Mouse (Mus musculus) forebrain, embryonic 10.5 days (tissue): ENCODE results near the gene Pcbp2. TPM values are rescaled to one million over a fixed set of nuclear protein-coding genes. Genes with fewer than 3 reads are reported as not detected.

ENCODE experiments used
- DNase-seq: peaks from one replicate; pipeline ENCODE4 v3.0.0-alpha.2; 2017; ENCODE audit warnings: low spot score; ENCODE audit errors: extremely low spot score
- H3K27ac ChIP-seq: fragments of 300-500 bp; sonication (generic); 2 replicates; pipeline ENCODE4 v1.5.1; 2016; ENCODE audit warnings: mild to moderate bottlenecking
- H3K27me3 ChIP-seq: fragments of 300-500 bp; sonication (generic); 2 replicates; pipeline ENCODE4 v1.6.1; 2016; ENCODE audit warnings: mild to moderate bottlenecking; ENCODE audit not compliant: poor library complexity, severe bottlenecking
- H3K36me3 ChIP-seq: fragments of 300-500 bp; sonication (generic); replicated peaks from 2 replicates; pipeline ENCODE4 v1.6.1; 2016; ENCODE audit warnings: mild to moderate bottlenecking, moderate library complexity
- H3K4me1 ChIP-seq: fragments of 300-500 bp; sonication (generic); 2 replicates; pipeline ENCODE4 v1.6.1; 2016
- H3K4me3 ChIP-seq: fragments of 300-500 bp; sonication (generic); 2 replicates; pipeline ENCODE4 v1.5.1; 2016; ENCODE audit warnings: mild to moderate bottlenecking, moderate library complexity
- H3K9me3 ChIP-seq: fragments of 300-500 bp; sonication (generic); 2 replicates; pipeline ENCODE4 v1.6.1; 2016; ENCODE audit warnings: mild to moderate bottlenecking, moderate library complexity
- WGBS: fragments of 180-500 bp; shearing (Covaris S2); methylation state at CpG from one replicate; pipeline ENCODE4 v1.1.7; 2016; 5-methylcytosine and 5-hydroxymethylcytosine counted together
- polyA plus RNA-seq: library from polyadenylated mRNA; unstranded; fragments of >200 nt; fragmentation: Nextera tagmentation; extraction: Ambion mirVana; gene quantifications from 2 replicates; pipeline ENCODE4 v1.2.1, GENCODE M21; 2016

Gene Pcbp2
- polyA plus RNA-seq, 1 experiment from 2014 or later, result 217 TPM

DNA sequence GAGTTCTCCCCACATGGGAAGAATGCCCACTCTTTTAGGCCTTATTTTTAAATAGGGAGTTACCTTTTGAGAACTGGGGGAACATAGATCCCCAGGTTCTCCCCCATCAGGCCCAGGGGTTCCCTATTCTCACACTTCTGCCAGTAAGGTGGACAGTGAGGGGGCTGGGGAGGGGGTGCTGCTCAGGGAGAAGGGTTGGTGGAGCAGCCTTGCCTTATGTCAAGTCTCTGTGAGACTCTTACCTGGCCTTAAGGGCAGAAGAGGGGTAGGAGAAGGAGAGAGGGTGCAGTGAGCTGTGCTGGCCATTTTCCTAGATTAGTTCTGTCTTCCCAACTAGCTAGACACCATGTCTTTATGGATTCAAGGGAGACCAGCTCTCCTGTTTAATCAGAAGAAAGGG, 42.1 kb downstream of the Pcbp2 start:
- peak overlapping the region; percentile 72 for H3K4me3 ChIP-seq
- H3K27ac ChIP-seq, result peak overlapping the region; percentile 89
- peaks cover 7% of the 10 kb centered on the region for H3K36me3 ChIP-seq
- DNase-seq, result no peak
- H3K27me3 ChIP-seq, result no peaks in the 10 kb centered on the region
- H3K9me3 ChIP-seq, result no peaks in the 10 kb centered on the region
- H3K4me1 ChIP-seq, result peaks cover 70% of the 10 kb centered on the region

DNA sequence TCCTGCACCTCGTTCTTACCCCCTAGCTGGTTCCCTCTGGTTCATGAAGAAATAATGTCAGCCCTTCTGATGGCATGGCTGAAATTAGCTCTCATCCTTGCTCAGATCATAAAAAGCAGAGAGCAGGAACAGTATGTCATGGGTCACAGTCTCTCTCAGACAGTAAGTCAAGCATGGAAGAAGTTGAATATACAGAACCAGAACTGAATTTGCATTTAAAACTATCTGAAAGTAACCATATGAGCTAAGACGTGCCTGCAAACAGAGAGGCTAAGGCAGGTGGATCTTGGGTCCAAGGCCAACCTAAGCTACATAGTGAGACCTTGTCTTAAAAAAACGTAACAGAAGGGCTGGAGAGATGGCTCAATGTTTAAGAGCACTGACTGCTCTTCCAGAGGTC, 42.7 kb downstream of the Pcbp2 start:
- Histone ChIP-seq H3K36me3 (peaks cover 4% of the 10 kb centered on the region), H3K27me3 (no peaks in the 10 kb centered on the region), H3K4me3 (no peak overlapping the region), H3K27ac (no peak overlapping the region), H3K9me3 (no peaks in the 10 kb centered on the region), H3K4me1 (peaks cover 71% of the 10 kb centered on the region)
- no peak for DNase-seq
- 80% methylated on average over 3 of the region's 3 CpGs for WGBS

DNA sequence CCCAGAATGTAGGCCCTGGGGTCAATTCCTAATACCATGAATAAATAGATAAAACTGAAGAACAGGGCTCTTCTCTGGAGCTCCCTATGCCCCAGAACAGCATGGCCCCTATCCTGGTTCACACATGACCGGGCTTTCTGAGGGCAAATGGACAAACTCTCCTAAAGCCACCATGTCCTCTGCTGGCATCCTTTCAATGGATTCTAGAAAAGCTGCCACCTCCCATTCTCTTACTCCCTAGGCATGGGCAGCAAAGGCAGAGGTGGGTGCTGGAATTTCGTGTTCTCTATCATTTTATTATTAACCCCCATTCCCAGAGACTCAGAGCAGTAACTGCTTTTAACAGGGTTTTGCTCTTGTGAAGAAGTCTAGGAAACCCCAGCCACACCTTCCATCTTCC, 44.9 kb downstream of the Pcbp2 start:
- no peak for DNase-seq
- no peak overlapping the region for H3K27ac ChIP-seq
- peaks cover 77% of the 10 kb centered on the region for H3K4me1 ChIP-seq
- peak overlapping the region; percentile 79; the same call in 1 of the 2 replicates for H3K4me3 ChIP-seq
- peaks cover 5% of the 10 kb centered on the region for H3K36me3 ChIP-seq
- WGBS, result 92% methylated on average over 2 of the region's 2 CpGs
- no peaks in the 10 kb centered on the region for H3K9me3 ChIP-seq
- H3K27me3 ChIP-seq, result no peaks in the 10 kb centered on the region

DNA sequence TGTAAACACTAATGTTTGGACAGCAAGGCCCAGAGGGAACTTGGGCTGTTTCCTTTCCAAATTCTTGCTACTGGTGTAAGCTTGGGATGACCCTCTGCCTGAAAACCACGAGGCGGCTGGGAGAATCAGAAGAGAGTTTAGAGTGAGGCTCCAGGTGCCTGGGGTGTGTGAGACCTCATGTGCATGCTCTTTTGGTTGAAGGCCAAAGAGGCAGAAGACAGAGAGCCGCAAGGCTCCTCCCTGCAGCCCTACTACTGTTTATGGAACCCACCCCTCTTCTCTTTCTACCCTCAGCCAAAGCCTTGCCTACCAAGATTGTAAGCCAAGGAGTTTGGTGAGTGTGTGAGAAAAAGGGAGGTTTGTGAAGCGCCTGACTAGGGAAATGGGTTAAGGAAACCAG, 45.5 kb downstream of the Pcbp2 start:
- WGBS, result 53% methylated on average over 4 of the region's 4 CpGs
- Histone ChIP-seq H3K36me3 (peaks cover 10% of the 10 kb centered on the region), H3K4me3 (peak overlapping the region; percentile 79), H3K4me1 (peaks cover 74% of the 10 kb centered on the region), H3K27ac (peak overlapping the region; percentile 99), H3K27me3 (no peaks in the 10 kb centered on the region), H3K9me3 (no peaks in the 10 kb centered on the region)
- DNase-seq, result no peak

DNA sequence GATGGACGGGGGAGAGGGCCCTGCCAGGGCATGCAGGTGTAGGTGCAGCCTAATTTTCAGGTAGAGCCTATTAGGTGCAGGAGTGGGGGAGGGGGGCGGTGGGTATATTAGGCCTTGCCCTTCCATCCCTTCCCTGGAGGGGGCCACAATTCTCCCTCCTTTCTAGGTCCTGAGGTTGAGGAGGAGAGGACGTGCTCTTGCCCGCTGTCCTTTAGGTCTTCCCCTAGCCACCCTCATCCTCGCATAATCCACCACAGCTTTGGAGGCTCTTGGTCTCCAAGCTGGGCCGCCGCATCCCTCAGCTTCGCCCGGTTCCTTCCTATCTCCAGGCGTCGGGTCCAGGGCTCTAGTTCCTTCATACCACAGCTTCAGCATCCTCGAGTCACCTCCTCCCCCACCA, 46.0 kb downstream of the Pcbp2 start:
- WGBS, result 1% methylated on average over 12 of the region's 12 CpGs
- no peak for DNase-seq
- no peaks in the 10 kb centered on the region for H3K9me3 ChIP-seq
- peaks cover 15% of the 10 kb centered on the region for H3K36me3 ChIP-seq
- H3K4me1 ChIP-seq, result peaks cover 69% of the 10 kb centered on the region
- peak overlapping the region; percentile 99 for H3K27ac ChIP-seq
- peak overlapping the region; percentile 79 for H3K4me3 ChIP-seq
- H3K27me3 ChIP-seq, result no peaks in the 10 kb centered on the region

DNA sequence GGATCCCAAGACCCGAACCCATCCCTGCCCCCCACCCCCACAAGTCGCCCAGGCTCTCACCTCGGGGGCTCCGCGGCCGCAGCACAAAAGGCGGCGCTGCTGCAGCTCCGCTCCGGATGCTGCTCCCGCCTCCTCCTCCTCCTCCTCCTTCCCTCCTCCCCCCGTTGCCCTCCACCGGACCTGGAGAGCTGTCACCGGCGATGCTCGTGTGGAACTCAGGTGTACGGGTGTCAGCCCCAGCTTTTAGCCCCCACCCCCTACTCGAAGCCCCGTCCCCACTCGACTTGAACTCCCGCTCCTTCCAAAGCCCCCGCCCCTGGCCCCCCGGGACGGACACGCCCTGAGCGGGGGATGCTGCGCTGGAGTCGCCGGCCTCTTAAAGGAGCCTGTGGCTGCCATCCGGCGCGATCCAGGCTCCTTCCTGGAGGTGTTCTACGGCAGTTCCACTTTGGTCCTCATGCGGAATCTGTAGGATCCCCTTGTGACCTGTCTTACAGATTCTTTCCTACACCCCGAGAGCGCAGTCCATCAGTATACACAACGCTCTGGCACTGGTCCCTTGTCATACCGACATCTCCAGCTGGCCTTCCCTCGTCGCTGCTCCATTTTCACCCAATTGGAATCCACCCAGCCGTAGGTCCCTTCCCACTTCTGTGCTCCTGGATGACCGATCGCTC, 46.5 kb downstream of the Pcbp2 start, which contains the start of gene Map3k12:
Gene Map3k12, minus strand, starts transcription at position 337 of the 677 bp plus-strand sequence.
- H3K27me3 ChIP-seq, result no peaks in the 10 kb centered on the region
- H3K4me1 ChIP-seq, result peaks cover 63% of the 10 kb centered on the region
- under 1% methylated on average over 43 of the region's 43 CpGs for WGBS
- H3K36me3 ChIP-seq, result peaks cover 21% of the 10 kb centered on the region
- peak; percentile 81 for DNase-seq
- H3K27ac ChIP-seq, result peak within 1 kb of the TSS; percentile 99
- H3K9me3 ChIP-seq, result no peaks in the 10 kb centered on the region
- H3K4me3 ChIP-seq, result peak within 1 kb of the TSS; percentile 79

DNA sequence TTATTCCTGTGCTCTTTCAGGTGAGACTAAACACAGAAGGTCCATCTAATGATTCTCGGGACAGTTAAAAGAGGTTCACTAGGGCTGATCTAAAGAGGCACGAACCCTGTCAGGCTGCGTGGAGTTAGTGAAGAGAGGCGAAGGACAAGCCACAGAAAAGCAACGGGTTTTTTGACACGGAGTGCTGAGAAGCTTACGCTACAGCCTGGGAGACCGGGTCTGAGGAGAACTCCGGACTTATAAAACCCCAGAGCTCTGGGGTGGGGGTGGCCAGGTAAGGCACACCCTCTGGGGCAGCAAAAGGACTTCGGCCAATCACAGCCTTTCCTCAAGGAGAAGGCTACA, 47.3 kb downstream of the Pcbp2 start:
- under 1% methylated on average over 10 of the region's 10 CpGs for WGBS
- no peak for DNase-seq
- H3K4me3 ChIP-seq, result peak overlapping the region; percentile 79

DNA sequence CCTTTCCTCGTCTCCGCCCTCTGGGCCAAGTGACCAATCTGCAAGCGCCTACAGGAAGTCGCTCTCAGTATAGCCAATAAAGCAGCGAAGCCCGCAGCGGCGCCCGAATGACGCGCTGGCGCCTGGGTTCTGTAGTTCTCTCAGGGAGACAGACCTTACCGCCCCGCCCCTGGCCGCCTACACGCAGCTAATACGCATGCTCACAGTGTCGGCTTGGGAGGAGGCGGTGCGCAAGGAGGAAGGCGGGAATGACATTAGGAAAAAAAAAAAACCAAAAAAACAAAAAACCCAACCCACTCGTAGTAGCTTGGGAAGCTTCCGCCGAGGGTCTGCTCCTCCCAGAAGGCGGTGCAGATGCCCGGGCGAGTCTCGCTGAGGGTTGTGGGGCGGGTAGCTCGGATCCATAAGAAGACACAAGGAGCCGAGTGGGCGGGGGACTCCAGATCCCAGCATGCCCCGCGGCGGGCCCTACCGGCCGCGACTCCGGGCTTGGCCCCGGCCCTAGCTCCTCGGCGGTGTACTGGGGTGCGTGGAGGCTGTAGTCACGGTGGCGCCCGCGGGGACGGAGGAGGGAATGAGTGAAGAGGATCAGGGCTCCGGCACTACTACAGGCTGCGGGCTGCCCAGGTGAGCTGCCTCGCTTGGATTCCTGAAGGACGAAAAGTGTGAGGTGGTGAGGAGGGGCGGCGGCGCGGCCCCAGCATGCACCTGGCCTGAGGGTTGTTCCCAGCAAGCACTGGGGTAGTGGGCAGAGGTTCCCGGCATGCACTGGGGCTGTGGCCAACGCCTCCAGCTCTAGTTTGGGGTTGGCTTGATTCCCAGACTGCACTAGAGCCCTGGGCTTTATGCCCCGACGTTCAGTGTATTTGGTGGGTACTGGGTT, 47.9 kb downstream of the Pcbp2 start, which contains the start of gene Tarbp2:
Gene Tarbp2, plus strand, starts transcription at position 217 of the 883 bp plus-strand sequence.
- DNase-seq, result peak; percentile 99
- Histone ChIP-seq H3K4me3 (peak within 1 kb of the TSS; percentile 79), H3K9me3 (no peaks in the 10 kb centered on the region), H3K4me1 (peaks cover 50% of the 10 kb centered on the region), H3K27ac (peak within 1 kb of the TSS; percentile 99), H3K27me3 (no peaks in the 10 kb centered on the region), H3K36me3 (peaks cover 34% of the 10 kb centered on the region)
- under 1% methylated on average over 60 of the region's 60 CpGs for WGBS

More for the DNA sequence above, 47.3 kb downstream of the Pcbp2 start:
- Histone ChIP-seq H3K4me1 (peaks cover 55% of the 10 kb centered on the region), H3K27ac (peak overlapping the region; percentile 99), H3K27me3 (no peaks in the 10 kb centered on the region), H3K36me3 (peaks cover 28% of the 10 kb centered on the region), H3K9me3 (no peaks in the 10 kb centered on the region)

DNA sequence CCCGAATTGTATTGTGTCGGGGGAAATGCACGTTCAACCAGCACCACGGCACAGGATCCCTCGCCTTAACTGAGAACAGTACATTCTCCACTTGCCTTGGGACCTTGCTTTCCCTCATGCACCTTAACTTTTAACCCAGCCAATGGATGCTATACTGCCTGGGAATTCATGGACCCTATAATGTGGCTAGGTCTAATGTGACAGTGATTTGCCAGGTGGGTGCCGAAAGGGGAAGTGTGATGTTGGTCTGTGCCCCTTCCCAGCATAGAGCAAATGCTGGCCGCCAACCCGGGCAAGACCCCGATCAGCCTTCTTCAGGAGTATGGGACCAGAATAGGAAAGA, 48.5 kb downstream of the Pcbp2 start:
- peaks cover 37% of the 10 kb centered on the region for H3K36me3 ChIP-seq
- H3K27ac ChIP-seq, result peak overlapping the region; percentile 99
- peaks cover 50% of the 10 kb centered on the region for H3K4me1 ChIP-seq
- peak overlapping the region; percentile 79 for H3K4me3 ChIP-seq
- no peaks in the 10 kb centered on the region for H3K27me3 ChIP-seq
- WGBS, result 23% methylated on average over 9 of the region's 9 CpGs
- no peaks in the 10 kb centered on the region for H3K9me3 ChIP-seq
- no peak for DNase-seq

DNA sequence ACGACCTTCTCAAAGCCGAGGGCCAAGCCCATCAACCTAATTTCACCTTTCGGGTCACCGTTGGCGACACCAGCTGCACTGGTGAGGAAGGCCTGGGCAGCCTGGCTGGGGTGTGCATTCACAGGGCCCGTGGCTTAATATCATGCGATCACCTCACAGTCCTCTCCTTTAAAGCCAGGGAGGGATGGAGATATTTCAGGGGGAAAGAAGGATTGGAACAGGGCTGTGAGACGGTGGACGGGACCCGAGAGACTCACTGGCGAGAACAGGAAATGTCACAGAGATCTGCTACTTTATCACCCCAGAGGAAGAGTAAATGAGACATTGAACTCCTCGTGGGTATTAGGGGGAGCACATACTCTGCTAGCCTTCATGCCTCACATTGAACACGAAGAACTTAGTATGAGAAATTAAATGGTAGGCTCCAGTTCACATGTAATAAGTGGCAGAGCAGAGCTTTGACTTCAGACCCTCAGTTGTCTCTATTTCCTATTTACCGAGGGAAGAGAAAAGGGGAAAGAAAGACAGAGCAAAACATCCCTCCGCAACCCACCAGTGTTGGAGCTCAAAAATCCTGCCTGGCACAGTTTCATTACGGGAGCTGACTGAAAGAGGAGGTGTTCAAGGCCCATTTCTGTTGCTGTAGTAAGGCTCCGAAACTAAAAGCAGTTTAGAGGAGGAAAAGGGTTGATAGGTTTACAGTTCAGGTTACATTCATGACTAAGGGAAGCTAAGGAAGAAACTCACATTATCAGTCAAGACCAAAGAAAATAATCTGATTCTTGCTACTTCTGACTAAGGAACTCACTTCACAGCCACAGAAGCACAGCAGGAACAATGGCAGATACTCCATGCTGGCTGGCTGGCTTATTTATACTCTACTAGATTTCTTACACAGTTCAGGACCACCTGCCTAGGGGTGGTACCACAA, 49.1 kb downstream of the Pcbp2 start:
- no peak for DNase-seq
- Histone ChIP-seq H3K36me3 (peaks cover 44% of the 10 kb centered on the region), H3K27me3 (no peaks in the 10 kb centered on the region), H3K27ac (peak overlapping the region; percentile 99), H3K4me3 (peak overlapping the region; percentile 79), H3K9me3 (no peaks in the 10 kb centered on the region), H3K4me1 (peaks cover 50% of the 10 kb centered on the region)
- WGBS, result 77% methylated on average over 17 of the region's 17 CpGs

DNA sequence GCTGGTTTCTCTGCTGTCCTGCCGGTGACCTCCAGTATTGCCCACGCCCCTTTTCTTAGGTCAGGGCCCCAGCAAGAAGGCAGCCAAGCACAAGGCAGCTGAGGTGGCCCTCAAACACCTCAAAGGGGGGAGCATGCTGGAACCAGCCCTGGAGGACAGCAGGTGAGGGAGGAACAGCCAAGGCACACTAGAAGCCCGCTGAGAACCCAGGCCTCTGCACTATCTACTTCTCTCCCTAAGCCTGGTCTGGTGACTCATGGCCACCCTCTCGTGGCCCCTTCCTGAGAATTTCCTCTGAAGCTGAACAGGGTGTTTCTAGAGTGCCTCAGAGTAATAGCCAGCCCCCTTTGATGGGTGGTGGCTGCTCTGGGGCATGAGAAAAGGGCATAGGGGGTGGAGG, 50.1 kb downstream of the Pcbp2 start:
- no peak for DNase-seq
- Histone ChIP-seq H3K9me3 (no peaks in the 10 kb centered on the region), H3K4me1 (peaks cover 43% of the 10 kb centered on the region), H3K4me3 (no peak overlapping the region), H3K36me3 (peaks cover 47% of the 10 kb centered on the region), H3K27ac (no peak overlapping the region), H3K27me3 (no peaks in the 10 kb centered on the region)
- WGBS, result 91% methylated on average over 4 of the region's 4 CpGs

DNA sequence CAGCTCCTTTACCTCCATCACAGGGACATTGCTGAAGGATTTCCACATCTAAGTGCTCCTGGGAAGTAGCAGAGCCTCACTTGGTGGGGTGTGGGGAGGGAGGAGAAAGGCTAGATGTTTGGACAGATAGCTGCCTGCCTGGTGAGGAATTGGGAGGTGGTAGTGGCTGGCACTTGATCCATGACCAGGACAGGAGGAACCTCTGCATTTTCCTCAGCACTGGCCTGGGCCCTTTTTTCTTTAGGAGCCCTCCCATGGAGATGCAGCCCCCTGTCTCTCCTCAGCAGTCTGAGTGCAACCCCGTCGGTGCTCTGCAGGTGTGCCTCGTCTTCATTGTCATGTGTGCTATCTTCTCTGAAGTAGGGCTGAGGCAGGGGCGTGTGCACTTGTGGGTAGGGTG, 51.1 kb downstream of the Pcbp2 start:
- H3K9me3 ChIP-seq, result no peaks in the 10 kb centered on the region
- peaks cover 52% of the 10 kb centered on the region for H3K36me3 ChIP-seq
- WGBS, result 86% methylated on average over 4 of the region's 4 CpGs
- DNase-seq, result no peak
- no peaks in the 10 kb centered on the region for H3K27me3 ChIP-seq
- H3K27ac ChIP-seq, result no peak overlapping the region
- no peak overlapping the region for H3K4me3 ChIP-seq
- peaks cover 32% of the 10 kb centered on the region for H3K4me1 ChIP-seq
